Mouse (Mus musculus) kidney, embryonic 14.5 days (tissue): ENCODE measurements around the gene Olfm2. TPM values are rescaled to one million over a fixed set of nuclear protein-coding genes. Genes with fewer than 3 reads are reported as not detected.

Source experiments
- ATAC-seq: fragments of 200-750 bp; cut with Nextera tagmentation; 2 replicates; pipeline ENCODE4 v1.8.0; 2017; ENCODE audit warnings: moderate number of reproducible peaks, mild to moderate bottlenecking, moderate TSS enrichment, moderate library complexity; ENCODE audit not compliant: low FRiP score, low TSS enrichment
- H3K27ac ChIP-seq: fragments of 300-500 bp; sonication (generic); 2 replicates; pipeline ENCODE4 v1.5.1; 2014; ENCODE audit warnings: low read depth, mild to moderate bottlenecking, low read length, moderate library complexity, mixed read lengths
- H3K27me3 ChIP-seq: fragments of 300-500 bp; sonication (generic); 2 replicates; pipeline ENCODE4 v1.6.1; 2014; ENCODE audit warnings: mild to moderate bottlenecking, low read length; ENCODE audit not compliant: control insufficient read depth, insufficient read depth
- H3K36me3 ChIP-seq: fragments of 300-500 bp; sonication (generic); 2 replicates; pipeline ENCODE4 v1.6.1; 2014; ENCODE audit warnings: low read length, mixed read lengths; ENCODE audit not compliant: control insufficient read depth, insufficient read depth
- H3K4me1 ChIP-seq: fragments of 300-500 bp; sonication (generic); 2 replicates; pipeline ENCODE4 v1.6.1; 2014; ENCODE audit warnings: low read length, mixed read lengths; ENCODE audit not compliant: control insufficient read depth, insufficient read depth
- H3K4me2 ChIP-seq: fragments of 300-500 bp; sonication (generic); replicated peaks from 2 replicates; pipeline ENCODE4 v1.6.1; 2014; ENCODE audit warnings: low read depth, mild to moderate bottlenecking, low read length
- H3K4me3 ChIP-seq: fragments of 300-500 bp; sonication (generic); 2 replicates; pipeline ENCODE4 v1.5.1; 2014; ENCODE audit warnings: mild to moderate bottlenecking, low read length
- H3K9ac ChIP-seq: fragments of 300-500 bp; sonication (generic); 2 replicates; pipeline ENCODE4 v1.6.1; 2014; ENCODE audit warnings: low read depth, mild to moderate bottlenecking, low read length, moderate library complexity
- H3K9me3 ChIP-seq: fragments of 300-500 bp; sonication (generic); 2 replicates; pipeline ENCODE4 v1.6.1; 2016; ENCODE audit warnings: low read length; ENCODE audit not compliant: control insufficient read depth
- WGBS: fragments of 180-500 bp; shearing (Covaris S2); extraction: QIAGEN DNeasy Blood & Tissue Kit; methylation state at CpG from one replicate; pipeline ENCODE4 v1.1.7; 2014; 5-methylcytosine and 5-hydroxymethylcytosine counted together
- polyA plus RNA-seq: library from polyadenylated mRNA; unstranded; fragments of >200 nt; fragmentation: Nextera tagmentation; extraction: Ambion mirVana; gene quantifications from 2 replicates; pipeline ENCODE4 v1.2.1, GENCODE M21; 2014

The Olfm2 gene
- 4.1 and 5.1 TPM in 2 replicates for polyA plus RNA-seq

GRCm38 (mm10) chr9:20746017-20746660, at the start of gene Olfm2:
TSS of gene Olfm2 (minus strand) at chr9:20746349.
- Histone ChIP-seq H3K27ac (no peak within 1 kb of the TSS), H3K4me2 (peak within 1 kb of the TSS; percentile 84), H3K9ac (peak within 1 kb of the TSS; percentile 56), H3K4me3 (peak within 1 kb of the TSS; percentile 46), H3K4me1 (no peaks in the 10 kb centered on the region), H3K27me3 (peaks cover 41% of the 10 kb centered on the region), H3K36me3 (no peaks in the 10 kb centered on the region), H3K9me3 (no peaks in the 10 kb centered on the region)
- ATAC-seq = peak; percentile 60
- WGBS = under 1% methylated on average over 42 of the region's 50 CpGs

- peak overlapping the region; percentile 51; the same call in 1 of the 2 replicates for H3K27ac ChIP-seq
- WGBS = 37% methylated on average over 7 of the region's 7 CpGs
- no peaks in the 10 kb centered on the region for H3K27me3 ChIP-seq
- H3K36me3 ChIP-seq = no peaks in the 10 kb centered on the region
- H3K4me2 ChIP-seq = no peak overlapping the region
- ATAC-seq = peak; percentile 28; the same call in 1 of the 2 replicates
- H3K9ac ChIP-seq = no peak overlapping the region
- 0 out of 2 replicates have a peak, but pooled peaks cover 9% of the 10 kb centered on the region for H3K4me1 ChIP-seq
- no peaks in the 10 kb centered on the region for H3K9me3 ChIP-seq
- H3K4me3 ChIP-seq = no peak overlapping the region
Measured at GRCm38 (mm10) chr9:20794108-20794806, 48.1 kb upstream of the Olfm2 start.

- peak; percentile 48; the same call in 1 of the 2 replicates for ATAC-seq
- no peaks in the 10 kb centered on the region for H3K36me3 ChIP-seq
- H3K4me3 ChIP-seq = no peak overlapping the region
- no peaks in the 10 kb centered on the region for H3K27me3 ChIP-seq
- no peak overlapping the region for H3K9ac ChIP-seq
- no peak overlapping the region for H3K4me2 ChIP-seq
- peaks cover 10% of the 10 kb centered on the region; the same call in 1 of the 2 replicates for H3K4me1 ChIP-seq
- no peak overlapping the region for H3K27ac ChIP-seq
- H3K9me3 ChIP-seq = no peaks in the 10 kb centered on the region
- 62% methylated on average over 3 of the region's 3 CpGs for WGBS
Measured at GRCm38 (mm10) chr9:20790345-20790744, 44.2 kb upstream of the Olfm2 start.

- H3K4me1 ChIP-seq = peaks cover 16% of the 10 kb centered on the region; the same call in 1 of the 2 replicates
- H3K9ac ChIP-seq = no peak overlapping the region
- no peaks in the 10 kb centered on the region for H3K27me3 ChIP-seq
- no peak for ATAC-seq
- 69% methylated on average over 4 of the region's 4 CpGs for WGBS
- H3K4me3 ChIP-seq = no peak overlapping the region
- H3K9me3 ChIP-seq = no peaks in the 10 kb centered on the region
- no peaks in the 10 kb centered on the region for H3K36me3 ChIP-seq
- no peak overlapping the region for H3K27ac ChIP-seq
- H3K4me2 ChIP-seq = no peak overlapping the region
Measured at GRCm38 (mm10) chr9:20789651-20790050, 43.5 kb upstream of the Olfm2 start.

GRCm38 (mm10) chr9:20787992-20788391, 41.8 kb upstream of the Olfm2 start:
- ATAC-seq = no peak
- Histone ChIP-seq H3K4me2 (no peak overlapping the region), H3K9me3 (no peaks in the 10 kb centered on the region), H3K4me1 (peaks cover 10% of the 10 kb centered on the region; the same call in 1 of the 2 replicates), H3K27me3 (no peaks in the 10 kb centered on the region), H3K4me3 (no peak overlapping the region), H3K36me3 (no peaks in the 10 kb centered on the region), H3K27ac (no peak overlapping the region), H3K9ac (no peak overlapping the region)
- WGBS = 73% methylated on average over 8 of the region's 8 CpGs

- Histone ChIP-seq H3K4me2 (no peak overlapping the region), H3K9ac (no peak overlapping the region), H3K9me3 (peaks cover 4% of the 10 kb centered on the region; the same call in 1 of the 2 replicates), H3K36me3 (no peaks in the 10 kb centered on the region), H3K4me3 (no peak overlapping the region), H3K4me1 (peaks cover 10% of the 10 kb centered on the region; the same call in 1 of the 2 replicates), H3K27ac (no peak overlapping the region), H3K27me3 (no peaks in the 10 kb centered on the region)
- 37% methylated on average over 6 of the region's 6 CpGs for WGBS
- peak; percentile 76; the same call in 1 of the 2 replicates for ATAC-seq
Measured at GRCm38 (mm10) chr9:20785055-20785454, 38.9 kb upstream of the Olfm2 start.

- WGBS = 81% methylated on average over 3 of the region's 3 CpGs
- H3K9ac ChIP-seq = no peak overlapping the region
- no peaks in the 10 kb centered on the region for H3K27me3 ChIP-seq
- no peaks in the 10 kb centered on the region for H3K36me3 ChIP-seq
- H3K4me3 ChIP-seq = no peak overlapping the region
- peaks cover 7% of the 10 kb centered on the region; the same call in 1 of the 2 replicates for H3K4me1 ChIP-seq
- no peak for ATAC-seq
- no peak overlapping the region for H3K4me2 ChIP-seq
- no peak overlapping the region for H3K27ac ChIP-seq
- peaks cover 4% of the 10 kb centered on the region; the same call in 1 of the 2 replicates for H3K9me3 ChIP-seq
Measured at GRCm38 (mm10) chr9:20781286-20781685, 35.1 kb upstream of the Olfm2 start.

GRCm38 (mm10) chr9:20765274-20765673, 19.1 kb upstream of the Olfm2 start:
- H3K4me3 ChIP-seq = no peak overlapping the region
- H3K27me3 ChIP-seq = no peaks in the 10 kb centered on the region
- no peaks in the 10 kb centered on the region for H3K9me3 ChIP-seq
- 85% methylated on average over 2 of the region's 2 CpGs for WGBS
- no peaks in the 10 kb centered on the region for H3K36me3 ChIP-seq
- H3K4me1 ChIP-seq = no peaks in the 10 kb centered on the region
- ATAC-seq = no peak
- H3K9ac ChIP-seq = no peak overlapping the region
- no peak overlapping the region for H3K4me2 ChIP-seq
- H3K27ac ChIP-seq = no peak overlapping the region

- Histone ChIP-seq H3K36me3 (no peaks in the 10 kb centered on the region), H3K4me1 (no peaks in the 10 kb centered on the region), H3K27me3 (no peaks in the 10 kb centered on the region), H3K9ac (no peak overlapping the region), H3K4me2 (no peak overlapping the region), H3K4me3 (no peak overlapping the region), H3K27ac (no peak overlapping the region), H3K9me3 (no peaks in the 10 kb centered on the region)
- 81% methylated on average over 1 of the region's 1 CpGs for WGBS
- no peak for ATAC-seq
Measured at GRCm38 (mm10) chr9:20763099-20763498, 16.9 kb upstream of the Olfm2 start.
